Mouse (Mus musculus) liver, embryonic 12.5 days (tissue): ENCODE measurements around the gene Tvp23a. TPM values are rescaled to one million over a fixed set of nuclear protein-coding genes. Genes with fewer than 3 reads are reported as not detected.

ENCODE experiments used
- ATAC-seq: fragments of 200-750 bp; cut with Nextera tagmentation; 2 replicates; pipeline ENCODE4 v1.8.0; 2017; ENCODE audit warnings: moderate number of reproducible peaks, mild to moderate bottlenecking, moderate library complexity
- H3K27ac ChIP-seq: fragments of 300-500 bp; sonication (generic); 2 replicates; pipeline ENCODE4 v1.5.1; 2016; ENCODE audit warnings: mild to moderate bottlenecking
- H3K27me3 ChIP-seq: fragments of 300-500 bp; sonication (generic); replicated peaks from 2 replicates; pipeline ENCODE4 v1.6.1; 2016; ENCODE audit warnings: mild to moderate bottlenecking, moderate library complexity
- H3K36me3 ChIP-seq: fragments of 300-500 bp; sonication (generic); 2 replicates; pipeline ENCODE4 v1.6.1; 2016; ENCODE audit warnings: mild to moderate bottlenecking, moderate library complexity
- H3K4me1 ChIP-seq: fragments of 300-500 bp; sonication (generic); 2 replicates; pipeline ENCODE4 v1.6.1; 2016
- H3K4me2 ChIP-seq: fragments of 300-500 bp; sonication (generic); 2 replicates; pipeline ENCODE4 v1.6.1; 2016; ENCODE audit warnings: mild to moderate bottlenecking, moderate library complexity
- H3K4me3 ChIP-seq: fragments of 300-500 bp; sonication (generic); 2 replicates; pipeline ENCODE4 v1.5.1; 2016; ENCODE audit warnings: mild to moderate bottlenecking, moderate library complexity
- H3K9ac ChIP-seq: fragments of 300-500 bp; sonication (generic); 2 replicates; pipeline ENCODE4 v1.6.1; 2016; ENCODE audit warnings: mild to moderate bottlenecking, moderate library complexity
- H3K9me3 ChIP-seq: fragments of 300-500 bp; sonication (generic); replicated peaks from 2 replicates; pipeline ENCODE4 v1.6.1; 2016; ENCODE audit warnings: mild to moderate bottlenecking, moderate library complexity
- WGBS: fragments of 180-500 bp; shearing (Covaris S2); methylation state at CpG from one replicate; pipeline ENCODE4 v1.1.7; 2016; ENCODE audit not compliant: insufficient replicate concordance; 5-methylcytosine and 5-hydroxymethylcytosine counted together
- polyA plus RNA-seq: library from polyadenylated mRNA; unstranded; fragments of >200 nt; fragmentation: Nextera tagmentation; extraction: Ambion mirVana; gene quantifications from 2 replicates; pipeline ENCODE4 v1.2.1, GENCODE M21; 2016

Gene Tvp23a
- 1.7 and 1.8 TPM in 2 replicates for polyA plus RNA-seq

DNA sequence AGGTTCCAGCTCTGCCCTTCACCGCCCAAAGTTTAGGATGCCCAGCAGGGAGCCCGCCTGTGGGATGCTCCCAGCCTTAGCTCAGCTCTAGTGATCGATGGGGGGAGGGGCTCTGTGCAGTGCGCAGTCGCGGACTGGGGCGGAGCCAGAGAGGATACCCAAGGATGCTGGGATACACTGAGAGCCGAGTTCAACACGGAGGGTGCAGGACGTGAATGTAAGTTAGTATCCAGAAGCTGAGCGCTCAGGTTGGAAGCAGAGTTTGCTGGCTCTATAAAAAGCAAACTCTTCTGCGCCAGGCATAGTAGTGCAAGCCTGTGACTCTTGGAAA, at the start of gene Tvp23a:
TSS of gene Tvp23a (minus strand) at position 99 of the 331 bp plus-strand sequence.
- no peaks in the 10 kb centered on the region for H3K4me1 ChIP-seq
- peak within 1 kb of the TSS; percentile 28 for H3K4me3 ChIP-seq
- 18% methylated on average over 12 of the region's 12 CpGs for WGBS
- H3K4me2 ChIP-seq = peak within 1 kb of the TSS; percentile 41
- ATAC-seq = peak; percentile 50; the same call in 1 of the 2 replicates
- H3K27ac ChIP-seq = no peak within 1 kb of the TSS
- no peak within 1 kb of the TSS for H3K9ac ChIP-seq
- H3K9me3 ChIP-seq = no peaks in the 10 kb centered on the region
- no peaks in the 10 kb centered on the region for H3K27me3 ChIP-seq
- no peaks in the 10 kb centered on the region for H3K36me3 ChIP-seq

DNA sequence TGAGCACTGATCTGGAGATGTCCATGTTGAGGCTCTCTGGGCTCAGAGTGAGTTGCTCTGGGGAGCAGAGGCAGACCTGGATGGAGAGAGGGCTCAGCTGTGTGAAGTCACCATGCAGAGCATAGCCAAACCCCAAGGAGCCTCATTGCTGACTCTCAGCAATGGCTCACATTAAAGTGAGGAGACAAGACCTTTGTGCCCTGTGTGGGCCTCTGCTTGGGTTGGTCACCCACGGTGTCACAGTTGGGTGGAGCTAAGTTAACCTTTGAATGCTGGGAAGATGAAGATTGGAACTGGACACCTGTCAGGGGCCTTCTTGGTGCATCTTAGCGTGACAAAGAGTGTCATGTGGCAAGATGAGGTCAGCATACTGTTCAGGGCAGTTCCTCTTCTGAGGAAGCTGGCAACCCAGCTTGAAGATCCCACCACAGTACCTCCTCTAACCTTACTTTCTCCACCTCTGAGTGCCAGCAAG, 48.7 kb upstream of the Tvp23a start:
- no peak overlapping the region for H3K9ac ChIP-seq
- no peak overlapping the region for H3K4me3 ChIP-seq
- 0 out of 2 replicates have a peak, but pooled peaks cover under 1% of the 10 kb centered on the region for H3K27me3 ChIP-seq
- WGBS = 51% methylated on average over 2 of the region's 2 CpGs
- H3K27ac ChIP-seq = no peak overlapping the region
- no peak overlapping the region for H3K4me2 ChIP-seq
- no peak for ATAC-seq
- no peaks in the 10 kb centered on the region for H3K36me3 ChIP-seq
- no peaks in the 10 kb centered on the region for H3K4me1 ChIP-seq
- no peaks in the 10 kb centered on the region for H3K9me3 ChIP-seq

DNA sequence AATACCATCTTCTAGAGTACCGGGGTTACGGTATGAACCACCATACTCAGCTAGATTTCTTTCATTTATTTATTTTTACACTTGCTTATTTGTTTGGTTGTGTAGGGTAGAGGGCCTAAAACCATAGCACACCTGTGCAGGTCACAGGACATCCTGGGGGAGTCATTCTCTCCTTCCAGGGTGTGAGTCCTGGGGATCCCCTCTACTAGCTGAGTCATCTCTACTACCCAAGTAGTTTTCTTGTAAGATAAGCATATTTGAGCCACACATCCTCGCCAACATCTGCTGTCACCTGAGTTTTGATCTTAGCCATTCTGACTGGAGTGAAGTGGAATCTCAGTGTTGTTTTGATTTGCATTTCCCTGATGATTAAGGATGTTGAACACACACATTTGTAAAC, 45.4 kb upstream of the Tvp23a start:
- Histone ChIP-seq H3K4me1 (no peaks in the 10 kb centered on the region), H3K4me3 (no peak overlapping the region), H3K4me2 (no peak overlapping the region), H3K9ac (no peak overlapping the region), H3K27me3 (peaks cover 31% of the 10 kb centered on the region), H3K9me3 (no peaks in the 10 kb centered on the region), H3K36me3 (no peaks in the 10 kb centered on the region), H3K27ac (no peak overlapping the region)
- WGBS = 66% methylated on average over 3 of the region's 3 CpGs
- ATAC-seq = no peak

DNA sequence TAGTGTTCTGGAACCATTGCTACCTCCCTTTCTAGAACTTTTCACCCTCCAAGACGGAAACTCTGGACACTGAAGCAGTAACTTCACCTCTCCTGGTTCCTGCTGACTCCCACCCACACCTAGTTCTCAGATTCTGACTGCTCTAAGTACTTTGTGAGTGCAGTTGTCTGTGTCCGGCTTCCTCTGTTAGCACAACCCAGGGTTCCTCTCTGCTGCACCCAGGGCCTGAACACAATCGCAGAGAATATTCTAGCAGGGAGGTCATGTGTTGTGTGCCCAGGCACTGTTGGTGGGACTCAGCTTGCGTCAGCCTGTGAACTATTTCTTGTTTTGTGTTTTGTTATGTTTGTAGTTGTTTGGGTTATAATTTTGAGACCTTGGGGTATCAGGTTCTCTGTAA, 44.6 kb upstream of the Tvp23a start:
- Histone ChIP-seq H3K9ac (no peak overlapping the region), H3K4me2 (no peak overlapping the region)

DNA sequence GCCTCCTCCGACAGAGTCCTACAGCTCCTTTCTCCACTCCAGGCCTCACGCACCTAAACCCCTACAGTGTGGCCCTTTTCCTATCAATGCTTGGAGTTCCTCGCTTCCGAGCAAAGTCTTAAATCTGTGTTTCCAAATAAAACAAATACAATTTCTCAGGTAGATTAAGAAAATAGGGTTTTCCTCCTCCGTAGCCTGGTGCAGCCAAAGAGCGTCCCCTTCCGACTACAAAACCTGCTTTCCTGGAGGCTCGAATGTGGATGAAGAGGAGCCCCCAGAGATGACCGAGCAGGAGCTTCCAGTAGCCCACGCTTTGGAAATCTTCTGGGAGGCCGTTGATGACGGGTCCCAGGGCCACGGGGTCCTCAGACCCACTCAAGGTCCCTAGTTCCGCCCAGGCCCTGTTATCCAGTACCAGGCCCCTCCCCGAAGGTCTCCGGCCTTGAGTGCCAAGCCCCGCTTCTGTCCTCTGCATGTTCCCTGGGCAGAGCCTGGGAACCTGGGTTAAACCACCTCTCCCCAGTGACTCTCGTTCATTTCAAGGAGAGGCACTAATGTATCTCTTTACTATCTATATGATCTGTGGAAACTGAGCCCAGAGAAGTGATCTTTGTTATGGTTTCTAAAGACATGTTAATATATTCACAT, 43.5 kb upstream of the Tvp23a start:
- H3K27ac ChIP-seq = no peak overlapping the region
- H3K4me2 ChIP-seq = no peak overlapping the region
- WGBS = 62% methylated on average over 18 of the region's 18 CpGs
- no peaks in the 10 kb centered on the region for H3K36me3 ChIP-seq
- H3K27me3 ChIP-seq = peaks cover 33% of the 10 kb centered on the region
- H3K4me3 ChIP-seq = no peak overlapping the region
- no peak overlapping the region for H3K9ac ChIP-seq
- no peaks in the 10 kb centered on the region for H3K9me3 ChIP-seq
- H3K4me1 ChIP-seq = no peaks in the 10 kb centered on the region
- ATAC-seq = no peak

More for the DNA sequence above, 44.6 kb upstream of the Tvp23a start:
- H3K27me3 ChIP-seq = peaks cover 33% of the 10 kb centered on the region
- ATAC-seq = no peak
- H3K4me1 ChIP-seq = no peaks in the 10 kb centered on the region
- 69% methylated on average over 4 of the region's 4 CpGs for WGBS
- H3K36me3 ChIP-seq = no peaks in the 10 kb centered on the region
- no peak overlapping the region for H3K27ac ChIP-seq
- H3K9me3 ChIP-seq = no peaks in the 10 kb centered on the region
- H3K4me3 ChIP-seq = no peak overlapping the region

DNA sequence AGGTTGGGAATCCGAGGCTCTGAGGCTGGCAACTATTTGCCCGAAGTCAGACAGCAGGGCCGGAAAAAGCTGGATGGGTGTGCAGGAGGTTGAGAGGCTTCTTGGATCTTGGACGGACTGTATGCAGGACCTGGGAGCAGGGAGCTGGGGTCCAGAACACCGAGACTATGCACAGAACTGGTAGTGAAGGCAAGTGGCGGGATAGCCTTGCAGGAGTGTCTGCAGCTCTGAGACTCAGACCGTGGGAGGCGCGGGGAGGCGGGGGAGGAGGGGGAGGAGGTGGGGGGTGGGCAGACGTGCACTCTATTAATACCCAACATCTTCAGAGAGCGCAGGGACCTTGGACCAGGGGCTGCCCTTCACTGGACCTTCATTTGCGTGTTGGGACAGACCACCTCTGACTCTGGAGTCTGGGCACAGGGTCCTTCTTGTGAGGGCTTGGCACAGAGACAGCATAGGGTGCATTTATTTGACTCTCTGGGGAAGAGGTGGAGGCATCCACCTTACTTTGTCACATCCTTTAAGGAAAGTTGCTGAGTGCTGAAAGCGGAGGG, 42.8 kb upstream of the Tvp23a start:
- H3K9me3 ChIP-seq = no peaks in the 10 kb centered on the region
- no peak overlapping the region for H3K27ac ChIP-seq
- no peaks in the 10 kb centered on the region for H3K4me1 ChIP-seq
- no peak overlapping the region for H3K9ac ChIP-seq
- no peak for ATAC-seq
- H3K4me2 ChIP-seq = peak overlapping the region; percentile 37
- WGBS = 17% methylated on average over 9 of the region's 14 CpGs
- H3K36me3 ChIP-seq = no peaks in the 10 kb centered on the region
- peaks cover 33% of the 10 kb centered on the region for H3K27me3 ChIP-seq
- H3K4me3 ChIP-seq = no peak overlapping the region

DNA sequence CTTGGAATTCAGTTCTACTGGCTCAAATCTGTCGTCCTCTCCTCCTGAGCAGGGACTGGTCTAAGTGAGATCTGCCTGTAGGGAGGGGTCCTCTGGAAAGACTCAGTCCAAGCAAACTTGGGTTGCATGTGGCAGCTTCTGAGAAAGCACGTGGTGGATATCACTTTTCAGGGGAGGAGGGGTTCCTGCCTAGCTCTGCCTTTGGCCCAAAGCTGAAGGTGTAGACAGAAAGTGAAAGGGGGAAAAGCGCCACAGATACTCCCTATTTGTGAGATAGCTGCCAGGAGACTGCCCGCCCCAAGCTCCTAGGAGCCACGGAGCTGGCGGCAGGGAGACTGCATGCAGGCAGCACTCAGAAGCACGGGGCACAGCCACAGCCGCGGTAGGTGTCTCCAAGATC, 42.3 kb upstream of the Tvp23a start:
- ATAC-seq = no peak

DNA sequence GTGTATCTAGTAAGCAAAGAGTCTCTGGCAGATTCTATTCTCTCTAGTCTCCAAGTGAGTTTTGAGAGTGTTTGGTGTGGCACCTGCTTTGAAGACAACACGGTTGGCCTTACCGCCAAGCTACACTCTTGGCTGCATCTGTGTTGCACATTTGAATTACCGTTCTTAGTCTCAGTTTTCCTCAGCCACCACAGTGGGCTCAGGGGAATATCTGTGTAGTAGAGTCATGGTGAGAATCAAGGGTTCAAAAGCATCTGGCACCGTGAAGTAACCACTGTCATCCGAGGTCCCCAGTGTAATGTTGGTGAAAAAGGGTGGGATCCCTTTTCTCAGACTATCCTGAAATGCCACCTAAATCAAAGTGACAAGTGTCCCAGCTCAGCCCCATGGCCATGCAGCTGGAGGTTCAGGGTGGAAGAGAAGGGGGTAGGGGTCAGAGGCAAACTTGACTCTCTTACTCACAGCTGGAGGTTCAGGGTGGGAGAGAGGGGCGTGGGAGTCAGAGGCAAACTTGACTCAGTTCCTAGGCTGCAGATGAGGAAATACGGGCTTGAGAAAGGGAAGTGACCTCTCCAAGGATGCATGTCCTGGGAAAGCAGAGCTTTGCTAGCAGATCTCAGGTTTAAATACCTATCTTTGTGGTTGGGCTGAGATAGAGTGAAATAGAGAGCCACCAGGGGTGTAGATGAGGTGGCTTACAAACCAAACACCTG, 41.8 kb upstream of the Tvp23a start:
- no peak overlapping the region for H3K4me2 ChIP-seq
- ATAC-seq = no peak
- H3K27ac ChIP-seq = no peak overlapping the region
- 58% methylated on average over 7 of the region's 7 CpGs for WGBS
- peaks cover 33% of the 10 kb centered on the region for H3K27me3 ChIP-seq
- no peaks in the 10 kb centered on the region for H3K4me1 ChIP-seq
- H3K36me3 ChIP-seq = no peaks in the 10 kb centered on the region
- H3K4me3 ChIP-seq = no peak overlapping the region
- no peak overlapping the region for H3K9ac ChIP-seq
- H3K9me3 ChIP-seq = no peaks in the 10 kb centered on the region

More for the DNA sequence above, 42.3 kb upstream of the Tvp23a start:
- Histone ChIP-seq H3K9ac (no peak overlapping the region), H3K4me1 (no peaks in the 10 kb centered on the region), H3K27ac (no peak overlapping the region), H3K9me3 (no peaks in the 10 kb centered on the region), H3K36me3 (no peaks in the 10 kb centered on the region), H3K4me2 (peak overlapping the region; percentile 37), H3K4me3 (no peak overlapping the region), H3K27me3 (peaks cover 33% of the 10 kb centered on the region)
- WGBS = 7% methylated on average over 9 of the region's 9 CpGs

DNA sequence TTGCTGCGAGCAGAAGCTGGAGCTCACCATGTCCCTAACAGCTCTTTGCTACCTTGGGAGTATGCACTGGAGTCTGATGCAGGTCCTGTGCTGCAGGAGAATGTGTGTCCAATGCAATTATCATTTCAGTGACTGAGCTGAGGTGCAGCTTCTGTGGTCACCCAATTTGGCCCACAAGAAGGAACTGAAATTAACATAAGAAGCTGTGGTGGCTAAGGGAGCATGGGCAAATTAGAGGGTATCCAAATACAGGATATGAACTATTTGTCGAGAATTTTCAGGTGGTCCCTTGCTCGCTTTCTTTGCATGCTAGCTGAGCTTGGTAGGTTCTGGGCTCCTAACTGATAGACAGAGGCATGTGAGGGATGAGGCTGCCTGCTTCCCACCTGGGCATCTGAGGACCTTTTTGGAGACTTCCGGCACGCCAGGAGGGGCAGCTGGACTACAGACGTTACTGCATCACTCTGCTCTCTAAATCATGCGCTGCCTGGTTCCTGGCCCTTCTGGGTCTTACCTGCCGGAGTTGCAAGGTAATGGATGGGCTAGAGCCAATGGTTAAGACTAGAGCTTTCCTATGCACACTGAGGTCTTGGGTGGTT, 40.8 kb upstream of the Tvp23a start:
- H3K4me2 ChIP-seq = no peak overlapping the region
- 60% methylated on average over 8 of the region's 8 CpGs for WGBS

DNA sequence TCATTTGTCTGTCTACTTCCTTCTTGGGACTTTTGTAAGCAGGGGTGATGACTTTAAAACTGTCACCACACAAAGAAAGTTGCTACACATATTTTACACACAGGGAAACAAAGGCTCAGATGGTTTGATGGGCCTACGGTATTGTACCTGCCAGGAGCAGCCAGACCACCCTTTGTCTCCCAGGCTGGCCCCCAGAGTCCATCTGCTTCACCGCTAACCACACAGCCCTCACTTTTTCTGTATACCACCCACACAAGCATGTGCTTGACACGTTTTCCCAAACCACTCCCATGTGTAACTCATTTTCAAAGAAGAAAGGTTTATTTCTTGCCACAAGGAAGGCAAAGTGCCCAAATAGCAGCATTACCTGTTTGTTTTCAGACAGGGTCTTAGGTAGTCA, 39.8 kb upstream of the Tvp23a start:
- H3K9me3 ChIP-seq = no peaks in the 10 kb centered on the region

More for the DNA sequence above, 40.8 kb upstream of the Tvp23a start:
- peaks cover 33% of the 10 kb centered on the region for H3K27me3 ChIP-seq
- no peak overlapping the region for H3K27ac ChIP-seq
- no peak for ATAC-seq
- H3K4me1 ChIP-seq = no peaks in the 10 kb centered on the region
- no peaks in the 10 kb centered on the region for H3K36me3 ChIP-seq
- no peak overlapping the region for H3K9ac ChIP-seq
- no peaks in the 10 kb centered on the region for H3K9me3 ChIP-seq
- H3K4me3 ChIP-seq = no peak overlapping the region

DNA sequence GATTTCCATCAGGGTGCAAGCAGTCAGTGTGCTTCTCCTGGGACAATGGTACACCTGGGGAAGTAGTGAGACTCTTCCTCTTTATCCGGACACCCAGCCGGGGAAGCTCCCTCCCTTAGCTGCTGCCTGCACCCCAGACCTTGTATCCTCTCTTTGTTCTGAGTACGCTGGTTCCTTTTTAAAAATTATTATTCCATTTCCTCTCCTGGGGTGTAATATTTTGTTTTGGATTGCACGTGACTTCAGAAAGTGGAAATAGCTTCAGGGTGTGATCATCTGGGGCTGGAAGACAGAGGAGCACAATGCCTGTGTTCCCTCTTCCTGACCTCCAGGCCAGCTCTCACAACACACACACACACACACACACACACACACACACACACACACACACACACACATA, 35.2 kb upstream of the Tvp23a start:
- Histone ChIP-seq H3K27ac (no peak overlapping the region), H3K4me1 (no peaks in the 10 kb centered on the region), H3K9me3 (no peaks in the 10 kb centered on the region), H3K36me3 (no peaks in the 10 kb centered on the region), H3K27me3 (no peaks in the 10 kb centered on the region; the same call in 1 of the 2 replicates), H3K4me2 (no peak overlapping the region), H3K9ac (no peak overlapping the region), H3K4me3 (no peak overlapping the region)
- ATAC-seq = no peak
- 52% methylated on average over 4 of the region's 4 CpGs for WGBS

More for the DNA sequence above, 39.8 kb upstream of the Tvp23a start:
- Histone ChIP-seq H3K27ac (no peak overlapping the region), H3K4me1 (no peaks in the 10 kb centered on the region), H3K9ac (no peak overlapping the region), H3K36me3 (no peaks in the 10 kb centered on the region), H3K27me3 (peaks cover 33% of the 10 kb centered on the region), H3K4me3 (no peak overlapping the region), H3K4me2 (no peak overlapping the region)
- ATAC-seq = no peak
- 57% methylated on average over 3 of the region's 3 CpGs for WGBS

DNA sequence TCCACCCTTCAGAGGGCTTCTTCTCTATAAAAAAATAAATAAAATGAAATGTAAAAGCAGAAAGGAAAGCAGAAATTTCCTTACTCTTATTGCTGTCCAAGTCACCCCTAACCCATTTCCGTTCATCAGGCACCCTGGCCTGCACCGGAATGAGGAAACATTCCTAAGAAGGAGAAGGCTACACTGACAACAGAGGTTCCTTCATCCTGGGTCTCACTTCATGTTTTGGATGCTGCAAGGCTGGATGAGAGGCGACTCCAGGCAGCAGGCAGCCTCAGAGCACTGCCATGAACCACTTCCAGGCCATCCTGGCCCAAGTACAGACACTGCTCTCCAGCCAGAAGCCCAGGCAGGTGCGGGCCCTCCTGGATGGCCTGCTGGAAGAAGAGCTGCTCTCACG, 32.7 kb upstream of the Tvp23a start, which contains the start of gene Ciita:
TSS of gene Ciita (plus strand) at position 203 of the 400 bp plus-strand sequence.
- Histone ChIP-seq H3K9me3 (no peaks in the 10 kb centered on the region), H3K36me3 (no peaks in the 10 kb centered on the region), H3K9ac (no peak within 1 kb of the TSS), H3K4me3 (no peak within 1 kb of the TSS), H3K4me1 (no peaks in the 10 kb centered on the region), H3K27ac (no peak within 1 kb of the TSS), H3K27me3 (no peaks in the 10 kb centered on the region; the same call in 1 of the 2 replicates), H3K4me2 (no peak within 1 kb of the TSS)
- no peak for ATAC-seq
- WGBS = 46% methylated on average over 5 of the region's 5 CpGs
